Mouse (Mus musculus) kidney, adult 8-10 months (tissue): ENCODE results near the gene Galnt16.

ENCODE experiments used
- DNase-seq, 2 experiments: peaks; one replicate each; pipeline ENCODE4 v3.0.0; 2022

Gene Galnt16

DNA sequence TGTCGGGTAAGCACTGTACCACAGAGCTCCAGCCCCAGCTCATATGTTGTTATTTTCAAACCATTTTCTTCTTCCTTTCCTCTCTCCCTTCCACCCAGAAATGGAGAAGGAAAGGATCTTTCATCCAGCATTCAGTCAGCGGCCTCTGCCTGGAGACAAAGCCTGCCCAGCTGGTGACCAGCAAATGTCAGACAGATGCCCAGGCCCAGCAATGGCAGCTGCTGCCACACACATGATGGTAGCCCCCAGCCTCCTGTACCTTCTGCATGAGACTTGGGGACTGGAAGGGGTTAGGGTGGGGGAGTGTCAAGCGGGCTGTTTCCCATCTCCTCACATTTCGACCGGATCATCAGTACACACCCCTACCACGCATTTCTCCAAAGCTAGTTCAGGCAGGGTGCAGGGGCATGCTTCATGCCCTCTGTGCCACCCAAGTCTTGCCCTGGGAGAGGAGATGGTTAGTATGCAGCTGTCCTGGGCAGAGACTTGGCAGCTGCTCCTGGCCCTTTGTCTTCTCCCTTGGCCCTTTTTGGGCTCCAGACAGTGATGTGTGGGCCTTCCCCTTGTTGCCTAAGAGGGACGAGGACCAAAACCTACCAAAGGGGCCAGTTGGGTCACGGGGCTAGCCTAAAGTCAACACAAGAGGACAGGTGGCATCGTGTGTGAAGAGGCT is 83.7 kb downstream of the Galnt16 start:
- no peak for DNase-seq

DNA sequence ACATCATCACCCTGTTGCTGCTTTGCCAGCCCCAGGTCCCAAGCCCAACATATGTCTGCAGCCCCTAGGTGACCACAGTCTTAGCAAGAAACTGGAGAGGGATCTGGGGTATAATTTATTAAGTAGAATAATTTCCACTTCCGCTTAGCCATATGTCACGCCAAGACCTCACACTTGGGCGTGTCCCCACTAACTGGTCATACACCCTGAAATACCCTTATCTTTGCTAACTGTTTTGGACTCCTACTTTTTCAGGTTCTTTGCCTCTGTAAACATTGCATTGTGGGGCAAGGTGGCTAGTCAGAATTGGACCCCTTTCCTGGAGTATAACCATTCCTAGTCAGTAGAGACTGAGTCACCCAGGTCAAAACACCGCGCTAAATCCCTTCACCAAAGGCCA is 84.4 kb downstream of the Galnt16 start:
- DNase-seq, result no peak

GRCm38 (mm10) chr12:80603566-80603965 is 85.5 kb downstream of the Galnt16 start:
- peak in 1 of 2 experiments; percentile 10 for DNase-seq

DNA sequence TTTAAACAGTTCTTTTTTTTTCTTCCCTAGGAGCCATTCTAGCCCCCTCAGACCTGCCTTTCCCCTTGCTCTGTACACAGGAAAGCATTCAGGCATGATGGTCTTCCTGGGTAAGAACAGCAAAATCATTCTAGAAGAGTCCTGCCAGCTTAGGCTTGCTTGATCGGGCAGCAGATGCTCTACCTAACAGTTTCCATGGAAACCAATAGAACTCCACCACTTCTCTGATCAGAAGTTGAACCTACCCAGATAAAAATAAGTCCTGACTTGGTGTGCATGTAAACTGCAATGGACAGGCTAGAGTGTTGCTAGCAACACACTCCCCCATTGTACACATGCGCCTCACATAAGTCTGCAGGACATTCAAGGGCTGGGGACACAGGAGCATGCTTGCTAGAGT is 86.1 kb downstream of the Galnt16 start:
- no peak for DNase-seq

GRCm38 (mm10) chr12:80608576-80608975 is 90.5 kb downstream of the Galnt16 start:
- DNase-seq, result no peak

DNA sequence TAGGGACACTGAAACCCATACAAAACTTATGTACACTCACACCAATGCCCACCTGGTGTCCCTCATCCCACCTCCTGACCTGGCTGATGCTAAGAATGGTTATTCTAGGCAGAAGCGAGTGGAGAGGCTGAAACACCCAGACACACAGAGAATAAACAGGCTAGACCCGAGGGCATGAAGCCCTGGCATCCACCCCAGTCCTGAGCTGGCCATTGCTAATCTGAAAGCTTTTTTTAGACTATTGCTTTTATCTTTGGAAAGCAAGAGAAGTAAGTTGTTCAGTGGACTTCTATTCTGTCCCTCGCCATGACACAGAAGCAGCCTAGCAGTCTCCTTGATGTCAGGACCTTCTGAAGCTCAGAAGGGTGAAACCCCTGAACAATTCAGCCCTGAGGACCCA is 91.9 kb downstream of the Galnt16 start:
- DNase-seq, result no peak

DNA sequence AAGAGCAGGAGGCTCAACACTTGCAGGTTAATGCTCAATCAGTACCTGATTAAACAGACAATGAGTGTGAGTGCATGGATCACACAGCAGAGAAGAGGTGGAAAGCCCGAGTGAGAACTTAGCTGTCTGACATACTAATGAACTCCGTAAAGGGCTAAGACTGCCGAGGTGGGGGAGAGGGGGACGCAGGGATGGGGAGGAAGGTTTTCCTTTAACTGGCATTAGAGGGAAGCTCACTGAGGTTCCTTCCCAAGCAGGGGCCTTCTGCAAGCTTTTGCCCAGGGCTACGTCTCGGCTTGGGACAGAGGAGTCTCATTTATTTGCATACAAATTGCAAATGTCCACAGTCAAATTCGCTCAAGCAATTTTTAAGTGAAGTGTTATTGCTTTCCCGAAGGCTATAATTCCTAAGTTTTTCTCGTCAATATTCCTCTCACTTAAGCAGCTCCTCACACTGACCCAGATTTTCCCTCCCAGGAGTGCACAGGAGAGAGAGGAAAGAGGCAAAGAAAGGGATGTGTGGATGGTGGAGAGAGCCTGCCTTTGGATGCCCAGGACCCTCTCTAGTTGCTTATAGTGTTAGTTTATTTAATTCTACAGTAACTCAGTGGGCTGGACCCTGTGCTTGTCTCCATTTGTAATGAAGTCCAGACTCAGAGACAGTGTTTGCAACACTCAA is 94.2 kb downstream of the Galnt16 start:
- no peak for DNase-seq

DNA sequence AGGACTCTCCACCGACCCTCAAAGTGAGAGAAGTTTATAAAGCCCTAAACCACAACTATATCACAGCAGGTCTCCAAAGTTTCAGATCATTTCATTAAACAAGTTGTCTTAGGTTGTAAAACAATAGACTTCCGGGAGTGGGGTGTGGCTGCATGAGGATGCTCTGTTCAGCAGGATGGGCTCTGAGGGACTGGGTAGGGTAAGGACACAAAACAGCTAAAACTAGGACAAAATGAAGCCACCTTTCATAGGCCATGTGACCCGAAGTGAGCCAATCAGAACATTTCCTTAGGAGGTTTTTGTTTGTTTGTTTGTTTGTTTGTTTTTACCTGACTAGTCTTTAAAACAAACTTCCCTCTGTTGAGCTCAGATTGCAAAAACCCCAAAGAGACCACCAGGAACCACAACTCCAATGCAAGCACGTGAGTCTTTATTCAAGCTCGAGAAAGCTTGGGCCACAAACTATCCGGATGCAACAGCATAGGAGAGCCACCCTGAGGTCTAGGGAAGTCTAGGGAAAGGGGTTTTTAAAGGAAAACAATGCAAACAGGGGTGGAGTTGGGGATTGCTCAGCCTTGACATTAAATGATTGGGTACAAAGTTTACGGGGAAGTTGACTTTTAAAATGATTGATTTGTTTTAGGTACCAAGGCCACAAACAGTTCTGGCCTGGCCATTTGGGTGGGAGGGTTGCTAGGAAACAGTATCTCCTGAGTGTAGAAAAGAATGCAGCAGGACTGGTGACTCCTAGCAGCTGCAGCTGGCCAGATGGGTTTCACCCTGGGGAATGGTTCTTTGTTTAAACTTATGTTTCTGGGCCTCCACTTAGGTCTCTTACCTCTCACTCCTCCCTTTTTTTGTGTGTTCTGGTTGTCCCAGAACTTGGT is 97.5 kb downstream of the Galnt16 start:
- DNase-seq, result no peak

DNA sequence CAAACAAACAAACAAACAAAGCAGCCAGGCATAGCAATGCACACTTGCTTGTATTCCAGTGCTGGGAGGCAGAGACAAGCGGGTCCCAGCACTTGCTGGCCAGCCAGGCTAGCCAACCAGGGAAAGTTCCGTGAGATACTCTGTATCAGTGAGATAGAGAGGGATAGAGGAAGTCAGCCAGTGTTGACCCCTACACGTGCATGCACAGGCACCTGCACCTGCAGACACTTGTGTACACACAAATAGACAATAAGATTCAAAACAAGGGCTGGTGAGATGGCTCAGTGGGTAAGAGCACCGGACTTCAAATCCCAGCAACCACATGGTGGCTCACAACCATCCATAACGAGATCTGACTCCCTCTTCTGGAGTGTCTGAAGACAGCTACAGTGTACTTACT is 102.4 kb downstream of the Galnt16 start:
- no peak for DNase-seq

- no peak for DNase-seq
Measured at GRCm38 (mm10) chr12:80631790-80632189, 113.7 kb downstream of the Galnt16 start.

- DNase-seq, result peak; percentile 29 to 67
Measured at GRCm38 (mm10) chr12:80642725-80643692, 124.9 kb downstream of the Galnt16 start.

GRCm38 (mm10) chr12:80643693-80644505 is 125.8 kb downstream of the Galnt16 start, which contains the start of the genes Slc39a9 and Erh:
TSS of gene Slc39a9 (plus strand) at chr12:80643883.
TSS of gene Erh (minus strand) at chr12:80644341.
- peak; percentile 94 to 95 for DNase-seq

GRCm38 (mm10) chr12:80644506-80644868 is 126.4 kb downstream of the Galnt16 start:
- no peak for DNase-seq

GRCm38 (mm10) chr12:80646377-80646776 is 128.3 kb downstream of the Galnt16 start:
- no peak for DNase-seq

DNA sequence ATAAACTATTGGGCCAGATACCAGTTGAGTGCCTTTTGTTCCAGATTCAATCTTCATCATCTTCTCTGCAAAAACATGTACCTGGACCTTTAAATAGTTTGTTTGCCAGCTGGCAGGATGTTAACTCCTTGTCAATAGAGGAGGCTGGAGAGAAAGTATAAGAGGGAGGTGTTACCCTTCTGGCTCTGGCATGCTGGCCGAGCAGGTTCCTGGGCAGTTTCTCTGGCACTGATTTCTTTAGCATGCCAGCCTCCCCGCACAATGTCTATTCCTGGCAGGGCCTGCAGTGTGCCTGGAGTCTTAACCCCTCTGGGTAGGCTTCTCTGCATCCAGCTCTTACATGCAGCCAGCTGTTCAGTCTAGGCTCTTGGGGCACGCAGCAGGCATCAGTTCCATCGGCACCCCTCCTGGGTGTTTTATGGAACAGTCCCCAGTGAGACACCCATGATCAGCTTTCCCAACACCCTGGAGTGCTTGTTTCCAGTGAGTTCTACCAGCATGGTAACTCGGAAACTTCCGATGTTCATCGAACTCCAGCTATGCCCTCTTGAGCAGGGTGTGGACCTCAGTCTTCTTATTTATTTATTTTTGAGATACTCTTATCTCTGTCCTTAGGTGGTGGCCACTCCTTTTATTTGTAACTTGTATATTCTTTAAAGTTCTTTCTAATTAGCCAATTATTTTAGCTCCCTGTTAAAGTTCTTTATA is 136.0 kb downstream of the Galnt16 start:
- DNase-seq, result peak; percentile 29 to 44

- no peak for DNase-seq
Measured at GRCm38 (mm10) chr12:80654659-80655025, 136.6 kb downstream of the Galnt16 start.

DNA sequence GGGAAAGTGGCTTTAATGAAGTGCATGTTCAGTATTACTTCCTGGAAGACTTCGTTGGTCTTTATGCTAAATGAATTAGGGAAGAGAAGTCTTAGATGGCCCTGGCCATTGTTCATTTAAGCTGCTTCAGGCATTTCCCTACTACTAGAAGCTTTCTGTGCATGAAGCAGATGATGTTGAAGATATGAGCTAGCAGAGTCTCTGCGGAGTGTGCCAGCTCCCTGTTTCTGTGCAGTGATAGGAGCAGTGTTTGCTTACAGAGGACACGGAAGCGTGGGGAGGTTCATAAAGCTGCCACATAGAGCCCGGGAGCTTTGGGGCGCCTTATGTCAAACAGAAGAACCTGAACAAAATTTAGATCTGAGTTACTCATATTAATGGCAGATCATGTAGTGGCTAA is 140.6 kb downstream of the Galnt16 start:
- no peak for DNase-seq

DNA sequence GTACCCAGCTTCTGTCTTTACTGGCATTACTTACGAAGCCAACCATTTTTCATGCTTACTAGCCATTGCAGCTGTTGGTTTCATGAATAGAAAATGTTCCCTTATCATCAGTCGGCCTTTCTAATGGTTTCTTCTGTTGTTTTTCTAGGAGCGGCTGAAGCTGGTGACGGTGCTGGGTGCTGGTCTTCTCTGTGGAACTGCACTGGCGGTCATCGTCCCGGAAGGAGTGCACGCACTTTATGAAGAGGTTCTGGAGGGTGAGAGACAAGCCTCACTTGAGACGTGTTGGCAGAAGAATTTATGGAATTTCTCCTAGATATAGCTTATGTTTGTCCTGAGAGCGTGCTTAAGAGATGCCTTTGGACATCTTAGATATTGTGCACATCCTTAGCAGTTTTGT is 144.2 kb downstream of the Galnt16 start:
- DNase-seq, result no peak

GRCm38 (mm10) chr12:80663935-80664334 is 145.9 kb downstream of the Galnt16 start:
- no peak for DNase-seq

DNA sequence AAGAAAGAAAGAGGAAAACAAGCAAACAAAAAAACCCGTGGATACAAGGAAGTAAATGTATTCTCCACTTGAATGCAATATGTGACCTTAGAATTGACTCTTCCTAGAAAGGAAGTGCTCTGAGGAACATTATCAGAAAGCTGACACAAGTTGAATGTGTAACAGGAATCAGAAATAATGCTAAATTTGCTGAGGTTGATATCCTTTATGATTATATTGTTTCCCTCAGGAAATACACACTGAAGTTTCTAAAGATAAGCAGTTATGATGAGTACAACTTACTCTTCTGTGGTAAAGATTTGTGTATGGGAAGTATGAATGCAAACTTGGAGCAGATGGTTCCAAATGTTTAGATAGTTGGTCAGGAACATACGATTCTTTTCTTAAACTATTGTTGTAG is 150.3 kb downstream of the Galnt16 start:
- DNase-seq, result no peak

- peak; percentile 44 to 67 for DNase-seq
Measured at GRCm38 (mm10) chr12:80673170-80673569, 155.1 kb downstream of the Galnt16 start.
